Mouse (Mus musculus): ENCODE results near the gene Gldc. TPM values are rescaled to one million over a fixed set of nuclear protein-coding genes. Genes with fewer than 3 reads are reported as not detected.

Gene Gldc
- not detected for polyA plus RNA-seq (2017; shearing (Covaris generic))

DNA sequence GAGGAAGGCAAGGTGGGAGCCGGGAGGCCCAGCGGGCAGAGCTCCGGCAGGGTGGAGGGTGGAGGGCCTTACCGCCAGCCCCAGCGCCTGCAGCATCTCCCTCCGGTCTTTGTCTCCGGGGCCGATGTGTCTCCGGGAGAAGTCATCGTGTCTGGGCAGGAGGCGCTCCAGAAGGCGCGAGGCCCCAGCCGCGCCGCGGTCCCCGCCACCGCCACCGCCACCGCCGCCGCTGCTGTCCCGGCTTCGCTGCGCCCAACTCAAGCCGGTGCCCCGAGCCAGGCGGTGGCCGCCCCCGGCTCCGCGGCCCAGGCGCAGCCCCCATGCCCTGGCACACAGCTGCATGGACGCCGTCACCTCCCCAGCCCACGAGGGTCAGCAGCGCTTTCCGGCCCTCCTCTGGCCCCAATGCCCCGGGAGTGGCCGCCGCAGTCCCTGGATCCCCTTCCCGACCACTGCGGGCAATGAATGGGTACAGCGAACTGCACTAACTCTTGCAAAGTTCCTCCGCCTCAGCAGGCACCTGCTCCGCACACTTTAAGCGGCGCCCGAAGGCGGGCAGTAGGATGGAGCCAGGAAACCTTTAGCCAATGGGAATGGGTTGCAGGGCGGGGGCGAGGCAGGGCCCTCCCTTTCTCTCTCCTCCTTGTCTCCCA, at the start of gene Gldc:
Gene Gldc (minus strand): TSS at position 511 of the 653 bp plus-strand sequence.

Other genes starting within 250 kb of the Gldc start
- gene Trpd52l3, start 171.6 kb downstream of the Gldc start, polyA plus RNA-seq (2017; shearing (Covaris generic)): not detected
- gene Uhrf2, start 144.9 kb downstream of the Gldc start, polyA plus RNA-seq (2017; shearing (Covaris generic)): 113 TPM
- not detected for gene Mbl2, start 57.5 kb upstream of the Gldc start, polyA plus RNA-seq (2017; shearing (Covaris generic))